Mouse (Mus musculus) kidney, embryonic 16.5 days (tissue): ENCODE data around the gene Olfr1046. TPM values are rescaled to one million over a fixed set of nuclear protein-coding genes. Genes with fewer than 3 reads are reported as not detected.

Source experiments
- ATAC-seq: fragments of 200-750 bp; cut with Nextera tagmentation; 2 replicates; pipeline ENCODE4 v1.8.0; 2017; ENCODE audit warnings: moderate TSS enrichment; ENCODE audit not compliant: low FRiP score, low TSS enrichment
- H3K27ac ChIP-seq: fragments of 300-500 bp; sonication (generic); 2 replicates; pipeline ENCODE4 v1.5.1; 2014; ENCODE audit warnings: low read length
- H3K27me3 ChIP-seq: fragments of 300-500 bp; sonication (generic); 2 replicates; pipeline ENCODE4 v1.6.1; 2014; ENCODE audit warnings: low read length, control low read depth, mixed read lengths; ENCODE audit not compliant: insufficient read depth
- H3K36me3 ChIP-seq: fragments of 300-500 bp; sonication (generic); 2 replicates; pipeline ENCODE4 v1.6.1; 2014; ENCODE audit warnings: low read length, control low read depth, mixed read lengths; ENCODE audit not compliant: insufficient read depth
- H3K4me1 ChIP-seq: fragments of 300-500 bp; sonication (generic); 2 replicates; pipeline ENCODE4 v1.6.1; 2014; ENCODE audit warnings: low read length, control low read depth, mixed read lengths; ENCODE audit not compliant: insufficient read depth
- H3K4me2 ChIP-seq: fragments of 300-500 bp; sonication (generic); replicated peaks from 2 replicates; pipeline ENCODE4 v1.6.1; 2014; ENCODE audit warnings: low read depth, low read length
- H3K4me3 ChIP-seq: fragments of 300-500 bp; sonication (generic); 2 replicates; pipeline ENCODE4 v1.5.1; 2014; ENCODE audit warnings: mild to moderate bottlenecking, low read length
- H3K9ac ChIP-seq: fragments of 300-500 bp; sonication (generic); replicated peaks from 2 replicates; pipeline ENCODE4 v1.6.1; 2014; ENCODE audit warnings: low read length
- H3K9me3 ChIP-seq: fragments of 300-500 bp; sonication (generic); 2 replicates; pipeline ENCODE4 v1.6.1; 2016; ENCODE audit warnings: low read length, control low read depth
- WGBS: fragments of 180-500 bp; shearing (Covaris S2); extraction: QIAGEN DNeasy Blood & Tissue Kit; methylation state at CpG from one replicate; pipeline ENCODE4 v1.1.7; 2014; 5-methylcytosine and 5-hydroxymethylcytosine counted together
- polyA plus RNA-seq: library from polyadenylated mRNA; unstranded; fragments of >200 nt; fragmentation: Nextera tagmentation; extraction: Ambion mirVana; gene quantifications from 2 replicates; pipeline ENCODE4 v1.2.1, GENCODE M21; 2015

Gene Olfr1046
- polyA plus RNA-seq, 1 experiment from 2014 or later: not detected

DNA sequence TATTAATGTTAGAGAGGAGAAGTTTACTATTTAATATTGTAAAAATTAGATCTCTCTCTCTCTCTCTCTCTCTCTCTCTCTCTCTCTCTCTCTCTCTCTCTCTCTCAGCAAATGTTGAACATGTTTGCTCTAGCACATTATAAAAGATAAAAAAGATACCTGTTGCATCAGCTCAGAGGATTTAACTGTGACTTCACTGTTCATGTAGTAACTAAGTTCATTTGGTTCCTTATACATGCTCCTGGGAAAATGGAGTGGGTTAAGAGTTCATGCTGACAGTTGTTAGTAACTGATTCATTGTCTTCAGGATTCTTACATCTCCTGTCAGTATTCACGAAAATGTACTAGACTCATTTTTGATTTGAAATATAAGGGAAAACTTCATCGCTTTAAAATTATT lies 51.7 kb downstream of the Olfr1046 start, which contains the start of gene Olfr1043:
TSS of gene Olfr1043 (minus strand) at position 101 of the 400 bp plus-strand sequence.
- WGBS: 90% methylated on average over 2 of the region's 2 CpGs
- Histone ChIP-seq H3K9ac (no peak within 1 kb of the TSS), H3K4me3 (no peak within 1 kb of the TSS), H3K27me3 (no peaks in the 10 kb centered on the region), H3K9me3 (no peaks in the 10 kb centered on the region), H3K27ac (no peak within 1 kb of the TSS), H3K36me3 (no peaks in the 10 kb centered on the region), H3K4me1 (no peaks in the 10 kb centered on the region), H3K4me2 (no peak within 1 kb of the TSS)
- ATAC-seq: no peak

Other genes starting within 250 kb of the Olfr1046 start
- gene Olfr1029, start 245.4 kb downstream of the Olfr1046 start, polyA plus RNA-seq: not detected in 2 replicates
- gene Olfr1030, start 240.0 kb downstream of the Olfr1046 start, polyA plus RNA-seq: not detected in 2 replicates
- not detected in 2 replicates for gene Olfr1031, start 229.0 kb downstream of the Olfr1046 start, polyA plus RNA-seq
- not detected in 2 replicates for gene Olfr1032, start 213.8 kb downstream of the Olfr1046 start, polyA plus RNA-seq
- 3.1 and 4.9 TPM in 2 replicates for gene Olfr1033, start 198.7 kb downstream of the Olfr1046 start, polyA plus RNA-seq
- gene Olfr1034, start 173.5 kb downstream of the Olfr1046 start, polyA plus RNA-seq: 0.04 and 0.05 TPM in 2 replicates
- not detected in 2 replicates for gene Olfr1036, start 145.3 kb downstream of the Olfr1046 start, polyA plus RNA-seq
- gene Olfr1037, start 131.9 kb downstream of the Olfr1046 start, polyA plus RNA-seq: not detected in 2 replicates
- gene Olfr1039, start 83.4 kb downstream of the Olfr1046 start, polyA plus RNA-seq: not detected in 2 replicates
- not detected in 2 replicates for gene Olfr1040, start 72.6 kb downstream of the Olfr1046 start, polyA plus RNA-seq
- not detected in 2 replicates for gene Olfr1042, start 57.5 kb downstream of the Olfr1046 start, polyA plus RNA-seq
- gene Olfr1043, start 51.8 kb downstream of the Olfr1046 start, polyA plus RNA-seq: not detected in 2 replicates
- not detected in 2 replicates for gene Olfr1044, start 41.5 kb downstream of the Olfr1046 start, polyA plus RNA-seq
- gene Olfr52, start 33.6 kb downstream of the Olfr1046 start, polyA plus RNA-seq: not detected in 2 replicates
- gene Olfr1045, start 16.3 kb downstream of the Olfr1046 start, polyA plus RNA-seq: not detected in 2 replicates
- not detected in 2 replicates for gene Olfr1047, start 12.1 kb upstream of the Olfr1046 start, polyA plus RNA-seq
- gene Olfr1048, start 21.0 kb upstream of the Olfr1046 start, polyA plus RNA-seq: not detected in 2 replicates
- gene Olfr1049, start 39.0 kb upstream of the Olfr1046 start, polyA plus RNA-seq: not detected in 2 replicates
- gene Olfr1051, start 59.8 kb upstream of the Olfr1046 start, polyA plus RNA-seq: not detected in 2 replicates
- gene Olfr1052, start 73.1 kb upstream of the Olfr1046 start, polyA plus RNA-seq: not detected in 2 replicates
- not detected in 2 replicates for gene Olfr1053, start 96.0 kb upstream of the Olfr1046 start, polyA plus RNA-seq
- gene Olfr1054, start 116.1 kb upstream of the Olfr1046 start, polyA plus RNA-seq: not detected in 2 replicates
- not detected in 2 replicates for gene Olfr1055, start 131.0 kb upstream of the Olfr1046 start, polyA plus RNA-seq
- not detected in 2 replicates for gene Olfr1056, start 143.2 kb upstream of the Olfr1046 start, polyA plus RNA-seq
- gene Olfr1057, start 159.1 kb upstream of the Olfr1046 start, polyA plus RNA-seq: not detected in 2 replicates
- gene Olfr1058, start 169.2 kb upstream of the Olfr1046 start, polyA plus RNA-seq: not detected in 2 replicates
- gene Olfr1061, start 194.7 kb upstream of the Olfr1046 start, polyA plus RNA-seq: not detected in 2 replicates
- not detected in 2 replicates for gene Olfr1062, start 207.4 kb upstream of the Olfr1046 start, polyA plus RNA-seq
- gene Olfr1065, start 231.3 kb upstream of the Olfr1046 start, polyA plus RNA-seq: not detected in 2 replicates
- gene Olfr1066, start 237.0 kb upstream of the Olfr1046 start, polyA plus RNA-seq: not detected in 2 replicates